Mouse (Mus musculus) testis, adult 2 months (tissue): ENCODE measurements around the gene Cnot11. TPM values are rescaled to one million over a fixed set of nuclear protein-coding genes. Genes with fewer than 3 reads are reported as not detected.

ENCODE experiments used
- H3K27ac ChIP-seq: fragments of 200-500 bp; 2 replicates; pipeline ENCODE4 v1.5.1; 2012; ENCODE audit warnings: low read depth, low read length; ENCODE audit not compliant: control insufficient read depth, insufficient read depth
- H3K27me3 ChIP-seq: fragments of 200-500 bp; 2 replicates; pipeline ENCODE4 v1.6.1; 2012; ENCODE audit warnings: mild to moderate bottlenecking, low read length, moderate library complexity; ENCODE audit not compliant: control insufficient read depth, insufficient read depth
- H3K36me3 ChIP-seq: fragments of 200-500 bp; 2 replicates; pipeline ENCODE4 v1.6.1; 2012; ENCODE audit warnings: mild to moderate bottlenecking, low read length; ENCODE audit not compliant: control insufficient read depth, insufficient read depth
- H3K4me1 ChIP-seq: fragments of 200-500 bp; 2 replicates; pipeline ENCODE4 v1.6.1; 2012; ENCODE audit warnings: low read length; ENCODE audit not compliant: control insufficient read depth, insufficient read depth
- H3K4me3 ChIP-seq: fragments of 200-500 bp; 2 replicates; pipeline ENCODE4 v1.5.1; 2012; ENCODE audit warnings: low read depth, mild to moderate bottlenecking, low read length, moderate library complexity, mixed read lengths; ENCODE audit not compliant: control insufficient read depth
- CTCF ChIP-seq: fragments of 200-500 bp; IDR thresholded peaks from 2 replicates; pipeline ENCODE4 v1.5.1; 2012; ENCODE audit warnings: low read depth, mild to moderate bottlenecking, inconsistent platforms, low read length, moderate library complexity; ENCODE audit not compliant: control insufficient read depth, insufficient read depth, insufficient replicate concordance
- POLR2A ChIP-seq: fragments of 200-500 bp; IDR thresholded peaks from 2 replicates; pipeline ENCODE4 v1.6.1; 2012; ENCODE audit warnings: low read depth, mild to moderate bottlenecking, inconsistent platforms, low read length, moderate library complexity; ENCODE audit not compliant: control insufficient read depth
- polyA plus RNA-seq: library from polyadenylated mRNA; depleted of rRNA; stranded (reverse); fragments of >200 nt; gene quantifications from 2 replicates; pipeline ENCODE4 v1.2.3, GENCODE M21; 2012

The Cnot11 gene
- polyA plus RNA-seq, 1 experiment: 9.2 TPM

DNA sequence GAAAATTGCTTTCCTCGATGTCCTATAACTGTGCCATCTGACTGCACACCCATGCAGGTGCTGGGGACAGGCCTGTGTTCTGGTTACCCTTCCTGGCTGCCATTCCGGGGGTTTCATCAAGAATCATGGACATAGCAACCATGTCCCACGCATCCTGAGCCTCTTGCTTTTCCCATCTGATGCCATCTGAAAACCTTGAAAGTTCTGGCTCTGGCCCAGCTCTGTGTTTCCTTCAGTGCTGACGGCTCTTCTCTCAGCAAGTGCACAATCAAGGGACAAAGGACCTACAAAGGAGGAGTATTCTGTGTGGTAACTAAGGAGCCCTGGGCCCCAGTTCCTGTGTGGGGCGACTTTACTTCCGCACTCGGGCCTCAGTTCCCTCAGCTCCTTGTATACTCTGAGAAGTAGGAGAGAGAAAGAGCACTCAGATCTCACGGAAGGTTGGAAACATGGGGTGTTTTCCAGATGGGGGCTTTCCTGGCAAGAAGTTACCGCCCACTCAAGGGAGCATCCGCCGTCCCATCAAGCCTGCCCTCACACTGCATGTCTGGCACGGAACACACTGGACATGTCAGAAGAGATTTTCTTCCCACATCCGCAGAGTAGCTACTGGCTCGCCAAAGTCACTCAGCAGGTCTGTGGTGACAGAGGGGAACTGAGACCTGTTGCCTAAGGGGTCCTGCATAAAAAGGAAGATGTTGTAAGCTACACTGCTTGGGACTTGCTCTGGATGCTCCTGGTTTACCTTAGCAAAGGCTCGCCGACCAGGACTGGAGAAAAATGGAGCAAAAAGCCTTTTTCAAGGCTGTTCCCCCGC is 31.8 kb upstream of the Cnot11 start:
- Histone ChIP-seq H3K27me3 (no peaks in the 10 kb centered on the region), H3K36me3 (no peaks in the 10 kb centered on the region), H3K27ac (no peak overlapping the region), H3K4me1 (no peaks in the 10 kb centered on the region; the same call in 1 of the 2 replicates), H3K4me3 (no peak overlapping the region)
- TF ChIP-seq CTCF (no peak), POLR2A (no peak)

DNA sequence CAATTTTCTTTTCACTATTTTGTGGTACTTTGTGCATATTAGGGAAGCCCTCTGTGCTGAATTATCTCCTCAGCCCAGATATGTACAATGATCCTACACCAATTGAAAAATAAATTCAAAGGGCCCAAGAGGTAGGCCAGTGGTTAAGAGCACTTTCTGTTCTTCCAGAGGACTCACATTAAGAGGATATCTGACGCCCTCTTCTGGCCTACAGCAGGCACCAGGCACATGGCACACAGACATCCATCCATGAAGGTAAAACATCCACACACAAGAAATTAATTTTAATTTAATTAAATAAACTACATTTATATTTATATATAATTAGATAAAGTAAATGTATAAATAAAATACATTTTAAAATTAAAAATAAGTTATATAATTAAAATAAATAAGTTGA is 30.5 kb upstream of the Cnot11 start:
- Histone ChIP-seq H3K36me3 (no peaks in the 10 kb centered on the region), H3K27me3 (no peaks in the 10 kb centered on the region), H3K4me1 (no peaks in the 10 kb centered on the region; the same call in 1 of the 2 replicates), H3K4me3 (no peak overlapping the region), H3K27ac (no peak overlapping the region)
- TF ChIP-seq POLR2A: no peak
- TF ChIP-seq CTCF: peak; percentile 25; the same call in 1 of the 2 replicates

DNA sequence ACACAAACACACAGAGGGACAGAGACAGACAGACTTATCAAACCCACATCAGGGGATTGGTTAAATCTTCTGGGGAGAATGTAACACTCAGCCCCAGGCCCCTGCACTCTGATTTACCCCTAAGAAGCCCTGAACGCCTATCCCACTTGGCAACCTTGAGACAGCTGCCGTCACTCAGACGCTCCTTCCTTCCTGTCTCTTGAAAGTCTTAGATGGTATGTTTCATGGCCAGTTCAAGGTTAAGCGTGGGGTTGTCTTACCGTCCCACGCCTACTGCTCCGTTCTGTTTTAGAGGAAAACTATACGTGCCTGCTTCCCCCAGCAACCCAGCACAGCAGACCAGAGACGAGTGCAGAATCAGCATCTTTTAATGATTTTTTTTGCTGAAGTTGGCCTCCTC is 29.2 kb upstream of the Cnot11 start:
- H3K36me3 ChIP-seq: no peaks in the 10 kb centered on the region
- H3K27me3 ChIP-seq: no peaks in the 10 kb centered on the region
- no peaks in the 10 kb centered on the region; the same call in 1 of the 2 replicates for H3K4me1 ChIP-seq
- TF ChIP-seq POLR2A: no peak
- no peak overlapping the region for H3K27ac ChIP-seq
- H3K4me3 ChIP-seq: no peak overlapping the region

DNA sequence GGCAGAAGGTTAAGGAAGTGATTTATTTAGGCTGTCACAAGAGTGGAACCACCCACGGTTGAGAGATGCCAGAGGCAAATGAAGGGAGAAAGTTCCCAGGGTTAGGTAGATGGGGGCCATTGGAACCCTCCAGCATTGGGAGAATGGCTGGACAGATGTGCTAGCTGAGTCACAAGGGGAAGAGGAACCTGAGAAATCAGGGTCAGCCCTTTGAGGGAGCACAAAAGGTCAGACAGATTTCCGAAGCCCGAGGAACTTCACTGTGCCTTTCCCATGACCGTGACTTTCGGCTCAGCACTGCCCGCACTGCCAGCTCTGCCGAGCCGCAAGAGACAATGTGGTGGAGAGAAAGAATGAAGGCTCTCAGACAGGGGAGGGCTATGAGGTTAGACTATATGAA is 23.0 kb upstream of the Cnot11 start:
- H3K27me3 ChIP-seq: no peaks in the 10 kb centered on the region
- no peak overlapping the region for H3K4me3 ChIP-seq
- H3K27ac ChIP-seq: no peak overlapping the region
- no peak for TF ChIP-seq CTCF
- TF ChIP-seq POLR2A: no peak
- H3K36me3 ChIP-seq: no peaks in the 10 kb centered on the region
- H3K4me1 ChIP-seq: peaks cover 2% of the 10 kb centered on the region

DNA sequence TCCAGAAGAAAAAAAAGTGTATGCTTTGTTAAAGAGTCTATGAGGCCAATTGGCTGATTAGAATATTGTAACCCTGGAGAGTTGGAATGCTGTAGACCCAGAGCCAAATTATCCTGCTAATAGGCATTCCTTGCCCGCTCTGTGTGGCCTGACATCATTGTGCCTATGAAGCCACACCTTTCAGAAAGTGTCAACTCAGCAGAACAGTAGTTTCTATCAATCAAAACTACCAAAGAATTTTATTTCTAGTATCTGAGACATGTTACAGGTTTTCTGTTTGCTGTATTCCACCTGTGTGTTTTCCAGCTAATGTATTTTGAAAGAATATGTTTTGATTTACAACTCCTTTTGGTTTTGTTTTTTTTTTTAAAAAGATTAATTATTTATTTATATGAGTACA is 22.6 kb upstream of the Cnot11 start:
- no peaks in the 10 kb centered on the region for H3K36me3 ChIP-seq
- TF ChIP-seq CTCF: no peak
- TF ChIP-seq POLR2A: no peak
- no peak overlapping the region for H3K27ac ChIP-seq
- H3K4me1 ChIP-seq: peaks cover 2% of the 10 kb centered on the region
- H3K27me3 ChIP-seq: no peaks in the 10 kb centered on the region
- H3K4me3 ChIP-seq: no peak overlapping the region

DNA sequence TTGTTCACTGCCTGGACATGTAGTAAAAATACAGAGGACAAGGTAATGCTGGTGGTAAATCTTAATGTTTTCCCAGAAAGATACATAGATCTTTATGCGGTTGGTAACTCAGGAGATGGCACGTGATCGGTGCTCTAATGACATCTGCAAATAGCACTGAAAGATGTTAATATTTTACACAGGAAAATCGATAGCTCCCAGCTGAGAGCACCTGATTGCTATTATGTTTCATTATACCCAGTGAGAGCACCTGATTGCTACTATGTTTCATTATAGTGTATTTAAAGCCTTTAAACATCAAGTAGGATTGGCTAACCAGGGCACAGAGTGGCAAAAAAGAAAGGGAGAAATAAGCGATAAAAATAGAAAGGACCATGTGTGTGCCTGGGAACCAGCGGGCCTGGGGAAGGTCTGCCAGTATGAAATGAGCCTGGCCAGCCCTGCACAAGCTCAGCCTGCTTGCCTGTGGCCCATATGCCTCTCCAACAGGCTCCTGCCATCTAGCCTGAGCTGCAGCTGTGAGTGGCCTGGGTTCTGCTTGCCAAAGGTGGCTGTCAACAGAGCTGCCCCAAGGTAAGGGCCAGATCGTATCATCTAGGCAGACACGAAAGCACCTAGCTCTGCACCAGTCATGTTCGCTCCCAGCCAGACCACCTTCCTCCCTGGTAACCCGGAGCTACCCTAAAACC is 19.3 kb upstream of the Cnot11 start:
- Histone ChIP-seq H3K4me1 (peaks cover 2% of the 10 kb centered on the region), H3K36me3 (no peaks in the 10 kb centered on the region), H3K4me3 (no peak overlapping the region), H3K27ac (no peak overlapping the region), H3K27me3 (no peaks in the 10 kb centered on the region)
- TF ChIP-seq POLR2A (no peak), CTCF (no peak)

DNA sequence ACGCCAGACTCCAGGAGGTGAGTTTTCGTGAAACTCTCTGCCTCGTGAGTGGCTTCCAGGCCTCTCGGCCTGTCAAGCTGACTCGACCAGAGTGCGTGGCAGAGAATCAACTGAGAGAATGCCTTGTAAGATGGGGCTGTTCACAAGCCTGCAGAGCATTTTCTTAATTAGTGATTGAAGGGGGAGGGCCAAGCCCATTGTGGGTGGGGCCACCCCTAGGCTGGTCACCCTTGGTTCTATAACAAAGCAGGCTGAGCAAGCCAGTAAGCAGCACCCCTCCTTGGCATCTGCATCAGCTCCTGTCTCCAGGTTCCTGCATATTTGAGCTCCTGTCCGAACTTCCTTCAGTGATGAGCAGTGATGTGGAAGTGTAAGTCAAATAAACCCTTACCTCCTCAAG is 13.5 kb upstream of the Cnot11 start:
- no peak for TF ChIP-seq POLR2A
- TF ChIP-seq CTCF: no peak
- no peaks in the 10 kb centered on the region for H3K27me3 ChIP-seq
- H3K4me3 ChIP-seq: no peak overlapping the region
- no peak overlapping the region for H3K27ac ChIP-seq
- H3K36me3 ChIP-seq: no peaks in the 10 kb centered on the region
- no peaks in the 10 kb centered on the region for H3K4me1 ChIP-seq

DNA sequence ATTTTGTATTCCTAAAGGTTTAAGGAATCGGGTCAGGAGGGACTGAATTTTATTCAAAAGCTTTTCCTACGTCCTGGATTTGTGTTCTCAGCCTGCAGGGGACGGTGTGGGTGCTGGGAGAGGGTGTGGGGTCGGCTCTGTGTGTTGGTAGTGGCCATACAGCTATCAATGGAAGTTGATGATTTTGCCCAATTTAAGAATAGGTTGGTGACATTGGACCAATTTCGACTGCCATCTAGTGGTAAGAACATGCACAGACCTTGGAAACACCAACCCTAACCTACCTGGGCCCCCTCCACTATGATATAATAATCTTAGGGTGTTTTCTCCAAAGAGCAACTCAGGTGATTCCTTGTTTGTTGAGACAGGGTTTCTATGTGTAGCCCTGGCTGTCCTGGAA is 12.3 kb upstream of the Cnot11 start:
- Histone ChIP-seq H3K4me1 (peaks cover 2% of the 10 kb centered on the region; the same call in 1 of the 2 replicates), H3K27ac (no peak overlapping the region), H3K4me3 (no peak overlapping the region), H3K27me3 (no peaks in the 10 kb centered on the region), H3K36me3 (no peaks in the 10 kb centered on the region)
- TF ChIP-seq POLR2A: no peak
- TF ChIP-seq CTCF: peak; percentile 9; the same call in 1 of the 2 replicates
